Mouse (Mus musculus) forebrain, embryonic 12.5 days (tissue): ENCODE data around the gene Ptpn23. TPM values are rescaled to one million over a fixed set of nuclear protein-coding genes. Genes with fewer than 3 reads are reported as not detected.

ENCODE experiments used
- ATAC-seq: fragments of 200-750 bp; cut with Nextera tagmentation; 2 replicates; pipeline ENCODE4 v1.8.0; 2017; ENCODE audit warnings: moderate TSS enrichment; ENCODE audit not compliant: low FRiP score
- H3K27ac ChIP-seq: fragments of 300-500 bp; sonication (generic); 2 replicates; pipeline ENCODE4 v1.5.1; 2016; ENCODE audit warnings: mild to moderate bottlenecking
- H3K27me3 ChIP-seq: fragments of 300-500 bp; sonication (generic); 2 replicates; pipeline ENCODE4 v1.6.1; 2016; ENCODE audit warnings: mild to moderate bottlenecking
- H3K36me3 ChIP-seq: fragments of 300-500 bp; sonication (generic); replicated peaks from 2 replicates; pipeline ENCODE4 v1.6.1; 2016; ENCODE audit warnings: mild to moderate bottlenecking
- H3K4me1 ChIP-seq: fragments of 300-500 bp; sonication (generic); 2 replicates; pipeline ENCODE4 v1.6.1; 2016
- H3K4me2 ChIP-seq: fragments of 300-500 bp; sonication (generic); 2 replicates; pipeline ENCODE4 v1.6.1; 2016; ENCODE audit warnings: mild to moderate bottlenecking, moderate library complexity
- H3K4me3 ChIP-seq: fragments of 300-500 bp; sonication (generic); replicated peaks from 2 replicates; pipeline ENCODE4 v1.5.1; 2016; ENCODE audit warnings: mild to moderate bottlenecking
- H3K9ac ChIP-seq: fragments of 300-500 bp; sonication (generic); 2 replicates; pipeline ENCODE4 v1.6.1; 2016; ENCODE audit warnings: mild to moderate bottlenecking
- H3K9me3 ChIP-seq: fragments of 300-500 bp; sonication (generic); 2 replicates; pipeline ENCODE4 v1.6.1; 2016
- WGBS: fragments of 180-500 bp; shearing (Covaris S2); methylation state at CpG from one replicate; pipeline ENCODE4 v1.1.7; 2016; 5-methylcytosine and 5-hydroxymethylcytosine counted together
- polyA plus RNA-seq: library from polyadenylated mRNA; unstranded; fragments of >200 nt; fragmentation: Nextera tagmentation; extraction: Ambion mirVana; gene quantifications from 2 replicates; pipeline ENCODE4 v1.2.1, GENCODE M21; 2016

Gene Ptpn23
- polyA plus RNA-seq, 1 experiment from 2014 or later, result 20.9 TPM

GRCm38 (mm10) chr9:110345057-110345739 lies 62.8 kb downstream of the Ptpn23 start:
- Histone ChIP-seq H3K4me1 (no peaks in the 10 kb centered on the region), H3K27ac (no peak overlapping the region), H3K4me2 (no peak overlapping the region), H3K36me3 (no peaks in the 10 kb centered on the region), H3K9ac (no peak overlapping the region), H3K4me3 (no peak overlapping the region), H3K27me3 (no peaks in the 10 kb centered on the region), H3K9me3 (no peaks in the 10 kb centered on the region)
- no peak for ATAC-seq
- 76% methylated on average over 7 of the region's 7 CpGs for WGBS

- Histone ChIP-seq H3K27me3 (no peaks in the 10 kb centered on the region), H3K4me3 (no peak overlapping the region), H3K27ac (no peak overlapping the region), H3K9me3 (no peaks in the 10 kb centered on the region), H3K4me1 (no peaks in the 10 kb centered on the region), H3K9ac (no peak overlapping the region), H3K4me2 (no peak overlapping the region), H3K36me3 (no peaks in the 10 kb centered on the region)
- no peak for ATAC-seq
- 73% methylated on average over 6 of the region's 6 CpGs for WGBS
Measured at GRCm38 (mm10) chr9:110343805-110344204, 64.2 kb downstream of the Ptpn23 start.

GRCm38 (mm10) chr9:110342008-110342407 lies 66.0 kb downstream of the Ptpn23 start:
- no peak for ATAC-seq
- Histone ChIP-seq H3K4me3 (no peak overlapping the region), H3K36me3 (no peaks in the 10 kb centered on the region), H3K9me3 (no peaks in the 10 kb centered on the region), H3K4me1 (0 out of 2 replicates have a peak, but pooled peaks cover 3% of the 10 kb centered on the region), H3K9ac (no peak overlapping the region), H3K27ac (no peak overlapping the region), H3K4me2 (no peak overlapping the region), H3K27me3 (no peaks in the 10 kb centered on the region)
- WGBS, result 90% methylated on average over 8 of the region's 8 CpGs

- ATAC-seq, result no peak
- H3K4me1 ChIP-seq, result 0 out of 2 replicates have a peak, but pooled peaks cover 3% of the 10 kb centered on the region
- H3K9me3 ChIP-seq, result no peaks in the 10 kb centered on the region
- no peaks in the 10 kb centered on the region for H3K36me3 ChIP-seq
- no peak overlapping the region for H3K9ac ChIP-seq
- no peak overlapping the region for H3K27ac ChIP-seq
- WGBS, result 91% methylated on average over 5 of the region's 5 CpGs
- H3K4me3 ChIP-seq, result no peak overlapping the region
- no peaks in the 10 kb centered on the region for H3K27me3 ChIP-seq
- H3K4me2 ChIP-seq, result no peak overlapping the region
Measured at GRCm38 (mm10) chr9:110340037-110340750, 67.8 kb downstream of the Ptpn23 start.

Other genes with a start within 250 kb of the Ptpn23 start
- 21.9 and 22.3 TPM in 2 replicates for gene Cspg5, start 164.4 kb downstream of the Ptpn23 start, polyA plus RNA-seq
- gene Elp6, start 103.0 kb downstream of the Ptpn23 start, polyA plus RNA-seq, result 32.7 and 33.0 TPM in 2 replicates
- gene Scap, start 74.9 kb downstream of the Ptpn23 start, polyA plus RNA-seq, result 41.9 and 45.0 TPM in 2 replicates
- gene Ngp, start 11.5 kb upstream of the Ptpn23 start, polyA plus RNA-seq, result 1.2 and 2.2 TPM in 2 replicates
- 10.3 and 10.5 TPM in 2 replicates for gene Klhl18, start 68.5 kb upstream of the Ptpn23 start, polyA plus RNA-seq
- gene Kif9, start 68.7 kb upstream of the Ptpn23 start, polyA plus RNA-seq, result 1.6 and 2.0 TPM in 2 replicates
- 45.0 and 49.7 TPM in 2 replicates for gene Setd2, start 124.4 kb upstream of the Ptpn23 start, polyA plus RNA-seq
- gene Nradd, start 216.2 kb upstream of the Ptpn23 start, polyA plus RNA-seq, result 31.0 and 32.0 TPM in 2 replicates
- 2.0 and 2.3 TPM in 2 replicates for gene Nbeal2, start 245.9 kb upstream of the Ptpn23 start, polyA plus RNA-seq
- 139 and 143 TPM in 2 replicates for gene Ccdc12, start 248.3 kb upstream of the Ptpn23 start, polyA plus RNA-seq